Mouse (Mus musculus) bone marrow, adult 2 months (tissue): ENCODE data around the gene Ulk1.

Experiments
- CTCF ChIP-seq: fragments of 200-500 bp; IDR thresholded peaks from 2 replicates; pipeline ENCODE4 v1.5.1; 2011; ENCODE audit warnings: low read length, control low read depth; ENCODE audit not compliant: control insufficient read depth, insufficient read depth
- POLR2A ChIP-seq: fragments of 200-500 bp; IDR thresholded peaks from 2 replicates; pipeline ENCODE4 v1.6.1; 2011; ENCODE audit warnings: low read depth, mild to moderate bottlenecking, control low read depth, low read length, borderline replicate concordance; ENCODE audit not compliant: control insufficient read depth

GRCm38 (mm10) chr5:110794363-110794762 is 15.5 kb downstream of the Ulk1 start:
- no peak for TF ChIP-seq POLR2A
- no peak for TF ChIP-seq CTCF
